Mouse (Mus musculus): Measurements from ENCODE around the gene Ralgapa2. TPM values are rescaled to one million over a fixed set of nuclear protein-coding genes. Genes with fewer than 3 reads are reported as not detected.

The Ralgapa2 gene
- polyA plus RNA-seq, 1 experiment = 2.3 TPM

DNA sequence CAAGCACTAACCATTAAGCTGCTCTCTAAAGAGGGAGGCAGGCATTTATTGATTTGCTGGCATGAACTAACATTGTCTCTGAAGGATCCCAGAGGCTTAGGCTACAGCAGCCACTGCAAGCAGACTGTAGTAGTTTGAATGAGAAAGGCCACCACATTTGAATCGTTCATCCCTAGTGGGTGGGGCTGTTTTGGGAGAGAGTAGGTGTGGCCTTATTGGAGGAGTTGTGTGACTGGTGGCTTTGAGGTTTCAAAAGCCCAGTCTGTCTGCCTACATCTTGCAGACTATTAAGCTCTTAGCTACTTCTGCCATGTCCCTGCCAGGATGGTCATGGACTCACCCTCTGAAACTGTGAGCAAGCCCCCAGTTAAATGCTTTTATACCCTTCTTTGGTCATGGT lies 15.1 kb downstream of the Ralgapa2 start:
- H3K27me3 ChIP-seq (ENCODE audit: control insufficient read depth, insufficient read depth, insufficient read length) = no peaks in the 10 kb centered on the region
- H3K79me3 ChIP-seq (ENCODE audit: low read depth) = peaks cover 3% of the 10 kb centered on the region
- H3ac ChIP-seq (ENCODE audit: control insufficient read depth, insufficient read length, low read depth) = no peak overlapping the region
- TF ChIP-seq CTCF (IDR thresholded peaks at IDR 0.05; ENCODE audit: control insufficient read depth, insufficient read depth, insufficient read length) = no peak
- TF ChIP-seq USF1 (IDR thresholded peaks at IDR 0.05; ENCODE audit: low read depth) = no peak
- TF ChIP-seq MYOD1 (IDR thresholded peaks at IDR 0.05; ENCODE audit: control insufficient read depth, insufficient read length, low read depth) = no peak
- no peak for TF ChIP-seq FOSL1 (IDR thresholded peaks at IDR 0.05; ENCODE audit: insufficient read depth, low read length, poor library complexity, severe bottlenecking)
- no peak for TF ChIP-seq MAX (IDR thresholded peaks at IDR 0.05)
- no peak for TF ChIP-seq CEBPB (IDR thresholded peaks at IDR 0.05; ENCODE audit: low read depth)
- TF ChIP-seq MYOG (IDR thresholded peaks at IDR 0.05; ENCODE audit: control insufficient read depth, extremely low read depth, insufficient read length) = no peak
- no peaks in the 10 kb centered on the region for H3K79me2 ChIP-seq (ENCODE audit: control insufficient read depth, insufficient read depth)
- H3K36me3 ChIP-seq (ENCODE audit: control insufficient read depth, insufficient read depth) = no peaks in the 10 kb centered on the region
- no peak overlapping the region for H3K4me3 ChIP-seq (ENCODE audit: insufficient read depth, poor library complexity, severe bottlenecking)

DNA sequence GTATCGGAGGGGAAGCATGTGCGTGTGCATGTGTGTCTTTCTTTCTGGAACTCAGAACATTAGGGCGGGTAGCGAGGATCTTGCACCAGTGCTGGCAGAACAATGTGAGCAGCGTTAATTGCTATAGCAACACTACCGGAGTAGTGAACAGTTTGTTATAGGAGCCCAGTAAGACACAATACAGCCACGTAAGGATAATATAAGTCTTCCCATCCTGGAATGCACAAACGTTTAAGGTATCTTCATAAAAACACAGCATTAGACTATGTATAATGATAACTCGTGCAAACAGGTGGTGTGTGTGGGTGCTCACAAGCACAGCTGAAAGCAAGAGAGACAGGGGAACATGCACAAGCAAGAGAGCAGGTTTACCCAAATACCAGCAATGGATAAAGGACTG lies 16.4 kb downstream of the Ralgapa2 start:
- Histone ChIP-seq H3ac (ENCODE audit: control insufficient read depth, insufficient read length, low read depth) (no peak overlapping the region), H3K27me3 (ENCODE audit: control insufficient read depth, insufficient read depth, insufficient read length) (no peaks in the 10 kb centered on the region), H3K79me3 (ENCODE audit: low read depth) (peaks cover 3% of the 10 kb centered on the region), H3K36me3 (ENCODE audit: control insufficient read depth, insufficient read depth) (no peaks in the 10 kb centered on the region), H3K79me2 (ENCODE audit: control insufficient read depth, insufficient read depth) (no peaks in the 10 kb centered on the region), H3K4me3 (ENCODE audit: insufficient read depth, poor library complexity, severe bottlenecking) (no peak overlapping the region)
- no peak for TF ChIP-seq MYOD1 (IDR thresholded peaks at IDR 0.05; ENCODE audit: control insufficient read depth, insufficient read length, low read depth)
- TF ChIP-seq MYOG (IDR thresholded peaks at IDR 0.05; ENCODE audit: control insufficient read depth, extremely low read depth, insufficient read length) = no peak
- TF ChIP-seq MAX (IDR thresholded peaks at IDR 0.05) = no peak
- no peak for TF ChIP-seq FOSL1 (IDR thresholded peaks at IDR 0.05; ENCODE audit: insufficient read depth, low read length, poor library complexity, severe bottlenecking)
- TF ChIP-seq USF1 (IDR thresholded peaks at IDR 0.05; ENCODE audit: low read depth) = no peak
- TF ChIP-seq CEBPB (IDR thresholded peaks at IDR 0.05; ENCODE audit: low read depth) = no peak
- no peak for TF ChIP-seq CTCF (IDR thresholded peaks at IDR 0.05; ENCODE audit: control insufficient read depth, insufficient read depth, insufficient read length)

- no peak overlapping the region for H3K4me3 ChIP-seq (ENCODE audit: insufficient read depth, poor library complexity, severe bottlenecking)
- H3K36me3 ChIP-seq (ENCODE audit: control insufficient read depth, insufficient read depth) = no peaks in the 10 kb centered on the region
- no peak for TF ChIP-seq MAX (IDR thresholded peaks at IDR 0.05)
- TF ChIP-seq MYOG (IDR thresholded peaks at IDR 0.05; ENCODE audit: control insufficient read depth, extremely low read depth, insufficient read length) = no peak
- TF ChIP-seq MYOD1 (IDR thresholded peaks at IDR 0.05; ENCODE audit: control insufficient read depth, insufficient read length, low read depth) = no peak
- TF ChIP-seq USF1 (IDR thresholded peaks at IDR 0.05; ENCODE audit: low read depth) = no peak
- TF ChIP-seq FOSL1 (IDR thresholded peaks at IDR 0.05; ENCODE audit: insufficient read depth, low read length, poor library complexity, severe bottlenecking) = no peak
- no peak for TF ChIP-seq CEBPB (IDR thresholded peaks at IDR 0.05; ENCODE audit: low read depth)
- TF ChIP-seq CTCF (IDR thresholded peaks at IDR 0.05; ENCODE audit: control insufficient read depth, insufficient read depth, insufficient read length) = no peak
- H3K27me3 ChIP-seq (ENCODE audit: control insufficient read depth, insufficient read depth, insufficient read length) = no peaks in the 10 kb centered on the region
- H3K79me2 ChIP-seq (ENCODE audit: control insufficient read depth, insufficient read depth) = no peaks in the 10 kb centered on the region
- H3ac ChIP-seq (ENCODE audit: control insufficient read depth, insufficient read length, low read depth) = no peak overlapping the region
- peaks cover 3% of the 10 kb centered on the region for H3K79me3 ChIP-seq (ENCODE audit: low read depth)
Measured at GRCm38 (mm10) chr2:146493354-146493946, 18.7 kb downstream of the Ralgapa2 start.

DNA sequence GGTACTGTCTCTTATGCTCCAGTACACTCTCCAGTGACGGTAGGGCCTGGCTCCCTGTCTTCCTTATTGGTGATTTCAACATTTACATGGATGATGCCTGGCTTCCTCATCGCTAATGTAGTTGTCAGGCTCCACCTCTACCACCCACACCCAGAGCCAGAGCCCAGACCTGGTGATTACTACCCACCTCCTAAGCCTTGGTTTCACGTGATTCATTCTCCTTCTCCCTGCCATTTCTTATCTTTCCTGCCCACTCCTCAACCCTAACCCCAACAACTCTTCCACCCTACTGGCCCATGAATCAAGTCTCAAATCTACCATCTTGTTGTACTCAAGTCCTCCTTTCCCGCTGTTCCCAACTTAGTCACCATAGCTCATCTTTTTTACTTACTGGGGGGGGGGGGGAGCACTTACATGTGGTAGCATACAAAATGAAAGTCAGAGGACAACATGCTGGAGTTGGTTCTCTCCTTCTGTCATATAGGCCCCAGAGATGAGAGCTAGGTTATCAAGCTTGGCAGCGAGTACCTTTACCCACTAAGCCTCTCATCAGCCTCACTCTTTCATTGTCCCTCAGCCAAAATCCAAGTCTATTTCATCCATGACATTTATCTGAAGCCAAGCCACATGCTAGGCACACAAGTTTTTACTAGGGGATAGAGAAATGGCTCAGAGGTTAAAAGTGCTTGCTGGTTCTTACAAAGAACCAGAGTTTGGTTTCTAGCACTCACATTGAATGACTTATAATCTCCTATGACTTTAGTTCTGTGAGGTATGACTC lies 20.1 kb downstream of the Ralgapa2 start:
- H3K79me2 ChIP-seq (ENCODE audit: control insufficient read depth, insufficient read depth) = no peaks in the 10 kb centered on the region
- no peak overlapping the region for H3ac ChIP-seq (ENCODE audit: control insufficient read depth, insufficient read length, low read depth)
- H3K4me3 ChIP-seq (ENCODE audit: insufficient read depth, poor library complexity, severe bottlenecking) = no peak overlapping the region
- no peaks in the 10 kb centered on the region for H3K79me3 ChIP-seq (ENCODE audit: low read depth)
- no peak for TF ChIP-seq MYOG (IDR thresholded peaks at IDR 0.05; ENCODE audit: control insufficient read depth, extremely low read depth, insufficient read length)
- no peak for TF ChIP-seq MAX (IDR thresholded peaks at IDR 0.05)
- no peak for TF ChIP-seq CTCF (IDR thresholded peaks at IDR 0.05; ENCODE audit: control insufficient read depth, insufficient read depth, insufficient read length)
- no peak for TF ChIP-seq USF1 (IDR thresholded peaks at IDR 0.05; ENCODE audit: low read depth)
- no peak for TF ChIP-seq CEBPB (IDR thresholded peaks at IDR 0.05; ENCODE audit: low read depth)
- no peak for TF ChIP-seq FOSL1 (IDR thresholded peaks at IDR 0.05; ENCODE audit: insufficient read depth, low read length, poor library complexity, severe bottlenecking)
- TF ChIP-seq MYOD1 (IDR thresholded peaks at IDR 0.05; ENCODE audit: control insufficient read depth, insufficient read length, low read depth) = no peak
- H3K36me3 ChIP-seq (ENCODE audit: control insufficient read depth, insufficient read depth) = no peaks in the 10 kb centered on the region
- H3K27me3 ChIP-seq (ENCODE audit: control insufficient read depth, insufficient read depth, insufficient read length) = no peaks in the 10 kb centered on the region

GRCm38 (mm10) chr2:146490926-146491325 lies 21.2 kb downstream of the Ralgapa2 start:
- TF ChIP-seq MYOG (IDR thresholded peaks at IDR 0.05; ENCODE audit: control insufficient read depth, extremely low read depth, insufficient read length) = no peak
- TF ChIP-seq FOSL1 (IDR thresholded peaks at IDR 0.05; ENCODE audit: insufficient read depth, low read length, poor library complexity, severe bottlenecking) = no peak
- TF ChIP-seq CTCF (IDR thresholded peaks at IDR 0.05; ENCODE audit: control insufficient read depth, insufficient read depth, insufficient read length) = no peak
- TF ChIP-seq USF1 (IDR thresholded peaks at IDR 0.05; ENCODE audit: low read depth) = no peak
- TF ChIP-seq CEBPB (IDR thresholded peaks at IDR 0.05; ENCODE audit: low read depth) = no peak
- no peak for TF ChIP-seq MYOD1 (IDR thresholded peaks at IDR 0.05; ENCODE audit: control insufficient read depth, insufficient read length, low read depth)
- no peak for TF ChIP-seq MAX (IDR thresholded peaks at IDR 0.05)
- H3ac ChIP-seq (ENCODE audit: control insufficient read depth, insufficient read length, low read depth) = no peak overlapping the region
- H3K79me2 ChIP-seq (ENCODE audit: control insufficient read depth, insufficient read depth) = no peaks in the 10 kb centered on the region
- no peak overlapping the region for H3K4me3 ChIP-seq (ENCODE audit: insufficient read depth, poor library complexity, severe bottlenecking)
- H3K79me3 ChIP-seq (ENCODE audit: low read depth) = peaks cover 2% of the 10 kb centered on the region
- no peaks in the 10 kb centered on the region for H3K36me3 ChIP-seq (ENCODE audit: control insufficient read depth, insufficient read depth)
- H3K27me3 ChIP-seq (ENCODE audit: control insufficient read depth, insufficient read depth, insufficient read length) = no peaks in the 10 kb centered on the region
